Mouse (Mus musculus) kidney, postnatal 10 days (tissue): ENCODE results near the gene Chrnd.

ENCODE experiments used
- DNase-seq: peaks from one replicate; pipeline ENCODE4 v3.0.0; 2021; ENCODE audit warnings: mixed read lengths

Chrnd gene

GRCm38 (mm10) chr1:87190429-87190828 is at the start of gene Chrnd:
Gene Chrnd (plus strand): TSS chr1:87190607.
- no peak for DNase-seq

GRCm38 (mm10) chr1:87141550-87141949 is 48.9 kb upstream of the Chrnd start:
- DNase-seq: no peak

DNA sequence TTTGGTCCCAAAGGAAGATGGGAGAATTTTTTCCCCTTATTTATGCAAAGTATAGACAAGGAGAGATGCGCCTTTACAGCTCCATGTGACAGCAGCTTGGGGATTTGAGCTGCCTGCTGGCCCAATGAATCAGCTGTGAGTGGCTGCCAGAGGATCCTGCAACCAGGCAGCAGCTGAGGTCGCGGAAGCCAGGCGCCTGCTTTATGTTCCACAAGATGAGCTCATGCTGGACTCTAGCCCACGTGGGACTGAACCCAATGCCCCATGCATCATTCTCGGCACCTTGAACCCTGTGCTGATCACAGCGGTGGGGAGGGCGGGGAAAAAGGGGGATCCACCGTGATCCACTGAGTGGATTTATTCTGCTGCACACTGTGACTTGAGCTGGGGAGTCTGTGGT is 48.0 kb upstream of the Chrnd start:
- no peak for DNase-seq

- DNase-seq: no peak
Measured at GRCm38 (mm10) chr1:87143141-87143540, 47.3 kb upstream of the Chrnd start.

- no peak for DNase-seq
Measured at GRCm38 (mm10) chr1:87149422-87149821, 41.0 kb upstream of the Chrnd start.

GRCm38 (mm10) chr1:87151286-87151685 is 39.1 kb upstream of the Chrnd start:
- no peak for DNase-seq

- DNase-seq: no peak
Measured at GRCm38 (mm10) chr1:87153776-87154500, 36.5 kb upstream of the Chrnd start.

DNA sequence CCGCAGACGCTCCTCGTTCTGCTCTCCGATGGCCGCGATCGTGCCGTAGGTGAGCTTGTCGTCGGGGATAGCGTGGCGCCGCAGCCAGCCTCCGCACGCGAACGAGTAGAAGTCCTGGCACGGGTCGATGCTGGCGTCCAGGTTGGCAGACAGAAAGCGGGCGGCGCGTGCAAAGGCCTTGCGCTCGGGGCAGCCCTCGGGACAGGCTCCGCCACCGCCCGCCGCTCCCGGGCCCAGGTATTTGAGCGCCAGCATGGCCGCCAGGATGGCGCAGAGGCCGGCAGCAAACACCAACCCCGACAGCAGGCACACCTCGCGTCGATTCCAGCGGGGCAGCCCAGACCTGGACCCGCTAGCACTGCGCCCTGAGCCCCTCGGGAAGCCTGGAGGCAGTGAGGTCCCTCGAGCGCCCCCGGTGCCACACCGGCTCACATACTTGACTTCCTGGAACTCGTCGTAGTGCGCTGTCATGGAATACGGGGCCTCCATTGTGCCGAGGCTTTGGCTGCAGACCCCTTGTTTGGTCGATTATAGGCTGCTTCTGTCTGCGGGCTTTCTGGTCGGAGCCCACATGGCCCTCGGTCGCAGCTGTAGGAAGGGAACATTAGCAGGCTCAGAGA is 35.8 kb upstream of the Chrnd start:
- DNase-seq: no peak

DNA sequence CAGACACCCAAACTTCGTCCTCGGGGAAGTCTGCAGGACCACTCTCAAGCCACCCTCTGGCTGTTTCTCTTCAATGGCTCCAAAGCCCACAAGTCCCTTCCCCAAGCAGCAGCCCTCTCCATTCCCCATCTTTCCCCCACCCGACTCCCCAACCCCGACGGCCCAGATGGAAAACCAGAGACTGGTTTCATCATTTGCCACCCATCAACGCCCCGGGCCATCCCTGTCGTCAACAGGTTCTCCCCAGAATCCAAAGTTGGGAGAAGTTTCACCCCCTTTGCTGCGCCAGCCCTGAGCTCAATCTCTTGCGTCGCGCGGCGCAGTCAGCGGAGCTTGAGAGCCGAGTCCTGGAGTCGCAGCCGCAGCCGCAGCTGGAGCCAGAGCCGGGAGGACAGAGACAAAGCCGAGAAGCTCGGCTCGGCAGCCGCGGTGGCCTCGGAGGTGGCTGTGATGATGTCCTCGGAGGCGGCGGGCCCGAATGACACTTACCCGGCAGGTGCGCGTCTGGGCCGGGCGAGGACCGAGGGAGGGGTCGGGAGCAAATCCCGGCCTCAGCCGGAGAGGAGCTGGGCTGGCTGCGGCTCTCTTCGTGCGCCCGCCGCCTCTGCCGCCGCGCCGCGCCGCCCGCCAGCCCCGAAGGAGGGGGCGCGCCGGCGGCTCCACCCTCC is 34.7 kb upstream of the Chrnd start:
- DNase-seq: peak; percentile 38

- DNase-seq: no peak
Measured at GRCm38 (mm10) chr1:87156199-87156587, 34.2 kb upstream of the Chrnd start, which contains the start of gene Ecel1. Gene Ecel1 (minus strand): TSS chr1:87156521.

- no peak for DNase-seq
Measured at GRCm38 (mm10) chr1:87159396-87159795, 31.0 kb upstream of the Chrnd start.

- no peak for DNase-seq
Measured at GRCm38 (mm10) chr1:87164164-87164795, 26.1 kb upstream of the Chrnd start.

DNA sequence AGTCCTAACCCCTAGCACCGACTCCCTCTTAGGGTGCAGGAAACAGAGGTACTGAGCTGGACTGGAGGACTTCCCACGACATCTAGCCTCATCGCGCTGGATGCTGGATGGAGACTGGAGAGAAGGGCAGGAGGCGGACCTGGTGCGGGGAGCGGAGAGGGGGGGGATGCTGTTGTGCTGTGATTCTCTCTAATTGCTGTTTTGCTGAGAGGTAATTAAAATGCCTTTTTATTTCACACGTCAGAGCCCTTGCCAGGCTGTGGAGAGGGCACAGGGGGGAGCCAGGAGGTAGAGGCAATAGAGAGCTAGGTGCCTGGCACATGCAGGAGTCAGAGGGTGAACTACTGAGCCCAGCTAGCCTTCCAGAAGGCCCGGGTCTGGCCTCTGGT is 25.6 kb upstream of the Chrnd start:
- DNase-seq: no peak

- DNase-seq: no peak
Measured at GRCm38 (mm10) chr1:87170458-87170857, 19.9 kb upstream of the Chrnd start.

DNA sequence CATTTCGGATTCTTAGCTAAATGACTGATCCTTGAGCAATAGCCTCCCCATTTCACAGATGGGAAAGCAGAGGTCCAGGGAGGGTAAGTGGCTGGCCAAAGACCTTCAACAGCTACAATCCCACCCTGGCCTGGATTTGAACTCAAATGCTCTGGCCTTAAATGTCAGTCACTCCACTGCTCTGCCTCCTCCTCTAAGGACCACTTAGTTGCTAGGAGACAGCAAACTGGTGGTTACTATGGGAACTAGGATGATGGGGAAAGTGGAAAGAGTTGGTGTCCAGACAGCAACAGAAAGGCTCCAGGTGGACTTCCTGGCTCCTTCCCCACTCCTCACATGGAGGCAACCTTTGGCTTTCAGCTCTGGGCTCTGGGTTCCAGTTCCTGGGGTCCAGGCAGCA is 19.1 kb upstream of the Chrnd start:
- no peak for DNase-seq

GRCm38 (mm10) chr1:87172316-87172715 is 18.1 kb upstream of the Chrnd start:
- no peak for DNase-seq

DNA sequence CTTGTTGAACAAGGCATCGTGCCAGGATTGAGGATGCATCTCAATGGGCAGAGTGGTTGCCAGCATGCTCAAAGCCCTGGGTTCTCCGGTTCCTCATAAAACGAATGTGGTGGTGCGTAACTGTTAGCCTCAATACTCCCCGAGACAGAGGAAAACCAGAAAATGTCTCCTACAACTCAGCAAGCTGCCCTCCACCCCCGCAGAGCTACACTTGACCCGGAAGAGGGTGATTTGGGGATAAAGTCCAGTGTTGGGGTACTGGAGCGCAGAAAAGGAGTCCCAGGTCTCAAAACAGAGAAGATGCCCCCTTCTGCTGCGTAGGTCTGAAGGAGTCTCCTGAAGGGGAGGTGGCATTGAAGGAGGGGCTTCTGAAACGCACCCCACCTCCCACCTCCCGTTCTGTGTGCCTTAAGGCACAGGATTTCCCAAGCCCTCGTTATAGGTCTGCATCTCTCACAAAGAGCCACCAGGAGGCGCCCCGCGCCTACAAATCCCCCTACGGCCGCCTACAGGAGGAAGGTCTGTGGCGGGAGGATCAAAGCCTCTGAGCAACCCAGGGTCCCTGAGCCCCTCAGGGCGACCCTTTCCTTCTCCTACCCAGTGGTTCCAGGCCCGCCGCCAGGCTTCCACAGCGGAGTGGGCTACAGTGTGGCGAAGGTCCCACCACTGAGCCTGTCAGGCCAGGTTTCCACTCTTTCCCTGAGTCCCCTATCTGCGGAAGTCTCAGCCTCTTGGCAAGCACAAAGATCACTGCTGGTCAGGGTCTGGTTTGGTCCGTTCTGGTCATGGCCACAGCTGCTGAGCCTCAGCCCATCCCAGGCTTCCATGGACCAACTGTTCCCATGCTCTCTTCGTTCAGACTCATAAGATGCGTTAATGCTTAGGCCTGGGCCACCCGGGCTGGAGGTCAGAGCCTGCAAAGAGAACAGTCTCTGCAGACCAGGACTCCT is 16.1 kb upstream of the Chrnd start:
- DNase-seq: peak; percentile 81

DNA sequence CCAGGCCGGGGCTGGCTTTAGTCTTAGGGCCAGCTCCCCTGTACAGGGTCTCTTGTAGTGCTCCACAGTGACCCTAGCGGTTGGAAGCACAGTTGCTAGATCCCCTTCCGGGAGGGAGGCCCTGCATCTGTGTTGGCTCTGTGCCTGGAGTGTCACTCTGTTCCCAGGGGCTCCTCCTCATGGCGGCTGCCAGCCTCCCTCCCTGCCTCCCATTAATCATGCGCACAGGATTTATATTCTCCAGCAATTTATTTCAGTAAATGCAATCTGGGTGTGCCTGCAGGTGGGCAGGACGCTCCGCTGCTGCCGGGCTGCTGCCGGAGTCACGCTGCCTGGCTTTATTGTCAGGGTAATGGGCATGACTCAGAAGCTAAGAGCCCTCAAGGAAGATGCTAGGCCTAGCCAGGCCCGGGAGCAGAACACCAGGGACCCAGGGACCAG is 14.5 kb upstream of the Chrnd start:
- DNase-seq: peak; percentile 81

GRCm38 (mm10) chr1:87180896-87181295 is 9.5 kb upstream of the Chrnd start:
- DNase-seq: no peak

DNA sequence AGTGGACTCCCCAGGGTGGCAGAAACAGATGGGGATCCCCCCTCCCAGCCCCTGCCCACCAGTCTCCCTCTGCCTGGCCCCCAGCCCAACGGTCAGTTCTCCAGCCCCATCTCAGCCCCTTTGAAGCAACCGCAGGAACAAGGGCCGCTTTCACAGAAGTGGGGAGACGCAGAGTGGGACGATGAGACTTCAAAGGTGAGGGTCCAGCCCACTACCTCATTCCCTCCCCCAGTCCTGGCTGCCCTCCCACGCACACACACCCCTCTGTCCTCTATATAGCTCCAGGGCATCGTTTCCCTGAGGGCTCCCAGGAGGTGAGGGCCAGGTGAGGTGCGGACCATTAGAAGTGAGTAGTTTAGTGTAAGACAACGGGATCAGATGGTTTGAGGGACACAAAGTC is 7.4 kb upstream of the Chrnd start, which contains the start of gene Prss56:
Prss56 (plus strand) TSS at position 301 of the 400 bp plus-strand sequence.
- no peak for DNase-seq

DNA sequence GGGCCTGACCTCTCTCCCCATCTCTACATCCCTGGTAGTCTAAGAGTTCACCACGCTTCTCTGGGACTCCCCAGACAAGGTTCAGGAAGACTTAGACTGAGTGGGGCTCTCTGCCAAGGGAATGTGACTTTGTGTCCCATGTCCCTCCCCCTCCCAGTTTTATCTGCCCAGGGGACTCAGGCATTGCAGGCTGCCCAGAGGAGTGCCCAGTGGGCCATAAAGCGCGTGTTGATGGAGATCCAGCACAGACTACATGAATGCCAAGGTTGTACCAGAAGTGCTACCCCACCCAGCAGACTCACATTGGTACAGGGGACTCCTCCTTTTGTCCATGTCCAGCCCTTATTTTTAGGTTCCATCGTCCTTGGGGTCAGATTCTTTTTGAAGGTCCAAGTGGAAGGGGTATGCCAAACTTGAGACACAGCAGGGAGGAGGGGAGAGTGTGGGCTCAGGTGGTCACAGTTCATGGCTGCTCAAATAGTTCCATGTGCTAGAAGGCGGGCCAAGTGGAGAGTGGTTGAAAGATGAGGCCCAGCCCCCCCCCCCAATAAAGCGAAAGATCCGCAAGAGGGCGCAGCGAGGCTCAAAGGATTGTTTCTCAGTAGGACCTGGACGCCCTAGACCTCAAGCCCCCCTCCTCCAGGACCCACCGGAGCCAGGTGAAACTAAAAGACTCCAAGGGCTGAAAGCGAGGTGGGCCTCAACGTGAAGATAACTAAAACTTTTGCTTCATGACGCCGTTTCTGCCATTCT is 6.2 kb upstream of the Chrnd start:
- no peak for DNase-seq

GRCm38 (mm10) chr1:87184751-87185139 is 5.7 kb upstream of the Chrnd start:
- DNase-seq: peak; percentile 88
